Mouse (Mus musculus): Measurements from ENCODE around the gene Fiz1. TPM values are rescaled to one million over a fixed set of nuclear protein-coding genes. Genes with fewer than 3 reads are reported as not detected.

Gene Fiz1
- 10 to 100 TPM; 54.8 to 57.0 TPM for total RNA-seq (2023)

DNA sequence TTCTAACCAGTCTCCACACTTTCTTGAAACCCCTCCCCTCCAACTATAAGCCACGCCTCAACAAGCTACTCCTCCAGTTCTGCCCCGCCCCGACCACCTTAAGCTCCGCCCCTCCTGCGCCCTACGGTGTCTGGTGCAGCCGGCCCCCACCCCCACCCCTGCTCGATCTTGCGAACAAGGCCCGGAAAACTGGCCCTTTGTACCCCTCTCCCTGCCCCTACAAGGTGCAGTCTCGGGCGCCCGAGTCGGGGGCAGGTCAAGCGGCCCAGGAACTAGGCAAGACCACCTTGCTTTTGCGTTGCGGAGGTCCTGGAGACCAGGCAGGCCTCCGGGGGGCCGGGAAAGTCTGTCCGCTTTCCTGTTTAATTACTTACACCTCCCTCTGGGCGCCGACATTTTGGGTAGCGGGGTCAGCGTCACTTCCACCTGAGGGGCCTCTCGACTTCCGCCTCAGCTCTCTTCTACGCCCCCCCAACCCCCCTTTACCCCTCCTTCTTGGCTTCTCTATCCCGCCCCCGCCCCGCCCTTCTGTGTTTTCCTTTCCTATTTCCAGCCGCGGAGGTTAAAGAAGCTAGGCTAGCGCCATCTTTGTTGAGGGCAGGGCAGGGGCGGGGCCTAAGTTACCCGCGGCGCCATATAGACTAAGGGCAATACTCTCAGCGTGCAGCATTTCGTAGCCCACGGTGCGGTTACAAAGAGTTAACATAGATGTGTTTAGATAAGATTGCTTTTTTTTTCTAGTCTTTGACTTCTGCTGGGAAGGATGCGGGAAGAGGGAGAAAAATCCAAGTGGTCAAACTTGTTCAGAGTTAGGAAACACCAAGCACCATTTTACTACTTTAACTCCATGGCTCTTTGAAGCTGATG is at the start of gene Fiz1, which contains the start of gene Zfp524:
TSS of gene Fiz1 (minus strand) at position 447 of the 867 bp plus-strand sequence.
TSS of gene Zfp524 (plus strand) at position 165 of the 867 bp plus-strand sequence.

DNA sequence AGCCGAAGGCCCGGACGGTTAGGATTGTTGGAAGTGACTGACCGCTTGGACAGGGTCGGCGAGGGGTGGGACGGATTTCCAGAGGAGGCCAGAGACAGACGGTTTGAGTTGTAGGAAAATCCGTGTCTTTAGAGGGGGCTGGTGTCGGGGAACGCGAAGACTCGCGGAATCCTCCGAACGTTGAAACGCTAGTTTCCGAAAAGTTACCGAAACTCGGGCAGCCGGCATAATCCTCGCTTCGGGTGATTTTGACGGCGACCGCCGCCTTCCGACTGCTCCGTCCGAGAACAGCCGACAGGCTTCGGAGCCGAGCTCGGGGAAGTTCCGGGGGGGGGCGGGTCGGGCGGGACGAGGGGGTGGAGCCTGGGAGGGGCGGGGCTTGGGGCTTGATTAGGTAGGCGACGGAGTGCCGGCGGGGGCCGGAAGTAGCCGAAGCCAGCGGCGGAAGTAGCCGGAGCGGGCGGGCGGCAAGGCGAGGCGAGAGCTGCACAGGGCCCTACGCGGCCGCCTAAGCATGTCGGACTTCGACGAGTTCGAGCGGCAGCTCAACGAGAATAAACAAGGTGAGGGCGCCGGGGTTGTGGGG is 47.4 kb upstream of the Fiz1 start, which contains the start of gene U2af2:
TSS of gene U2af2 (plus strand) at position 370 of the 586 bp plus-strand sequence.

DNA sequence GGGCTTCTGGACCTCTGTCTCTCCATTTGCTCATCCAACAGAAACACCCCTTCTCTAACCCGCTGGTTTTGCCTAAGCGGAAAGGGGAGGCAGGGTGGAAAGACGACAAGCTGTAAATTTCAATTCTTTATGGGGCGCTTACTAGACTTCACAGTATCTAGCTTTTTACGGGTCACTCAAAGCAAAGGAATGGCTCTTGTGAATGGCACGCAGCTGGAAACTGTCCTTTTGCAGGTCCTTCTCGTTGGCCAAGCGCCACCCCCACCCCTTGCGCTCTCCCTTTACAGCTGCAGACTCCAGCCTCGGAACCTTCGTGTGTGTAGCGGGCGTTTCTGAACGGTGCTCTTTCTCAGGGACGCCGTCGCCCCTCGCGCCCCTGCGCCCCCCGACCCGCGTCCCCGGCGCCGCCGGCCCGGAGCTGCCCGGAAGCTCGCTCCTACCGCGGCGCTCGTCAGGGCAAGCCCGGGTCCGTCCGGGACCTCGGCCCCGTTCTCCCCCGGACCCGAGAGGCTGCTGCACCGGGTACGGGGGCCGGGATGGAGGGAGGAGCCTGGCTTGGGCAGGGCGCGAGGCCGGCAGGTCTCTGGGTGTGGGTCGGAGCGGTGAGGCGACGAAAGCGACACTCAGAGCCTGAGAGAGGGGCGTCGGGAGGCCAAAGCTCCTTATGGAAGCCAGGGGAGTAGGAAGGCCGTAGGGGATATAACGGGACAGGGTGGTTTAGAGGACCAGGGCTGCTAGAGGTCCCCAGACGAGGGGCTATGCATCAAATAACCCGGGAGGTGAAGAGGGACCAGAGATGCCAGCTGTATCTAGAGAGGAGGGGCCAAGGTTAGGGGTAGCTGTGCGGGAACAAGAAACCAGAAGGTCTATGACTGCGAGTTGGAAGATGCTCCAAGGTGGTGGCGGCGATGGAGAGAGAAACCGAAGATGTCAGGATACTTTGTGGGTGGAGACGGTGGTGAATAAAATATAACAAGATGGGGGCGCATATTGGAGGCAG is 37.0 kb upstream of the Fiz1 start, which contains the start of gene Zfp580:
TSS of gene Zfp580 (plus strand) at position 346 of the 1,000 bp plus-strand sequence.

DNA sequence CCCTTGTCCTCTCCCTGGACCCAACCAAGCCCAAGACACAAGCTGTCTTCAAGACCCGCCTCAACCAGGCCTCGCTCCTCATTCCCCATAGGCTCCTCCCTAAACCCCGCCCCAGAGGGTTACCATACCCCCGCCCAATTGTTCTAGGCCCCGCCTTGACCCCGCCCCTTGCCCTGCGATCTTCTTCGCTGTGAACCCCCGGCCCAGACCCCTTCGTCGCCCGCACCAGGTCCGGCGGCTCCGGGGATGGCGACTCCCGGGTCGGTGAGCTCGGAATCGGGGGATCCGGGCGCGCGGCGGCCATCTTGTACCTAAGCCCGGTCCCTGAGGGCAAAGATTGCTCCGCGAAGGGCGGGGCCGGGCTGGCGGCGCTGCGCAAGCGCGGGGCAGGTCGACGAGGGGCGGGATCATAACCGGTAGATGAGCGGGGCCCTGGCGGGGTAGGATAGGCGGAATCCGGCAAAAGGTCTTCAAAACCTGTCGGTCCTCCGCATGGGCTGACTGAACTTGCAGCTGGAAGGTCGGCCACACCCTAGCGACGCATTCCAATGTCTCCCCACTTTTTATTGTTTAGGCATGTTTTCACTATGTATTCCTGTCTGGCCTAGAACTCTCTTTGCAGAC is 23.7 kb upstream of the Fiz1 start, which contains the start of gene Zfp784:
TSS of gene Zfp784 (minus strand) at position 338 of the 624 bp plus-strand sequence.

DNA sequence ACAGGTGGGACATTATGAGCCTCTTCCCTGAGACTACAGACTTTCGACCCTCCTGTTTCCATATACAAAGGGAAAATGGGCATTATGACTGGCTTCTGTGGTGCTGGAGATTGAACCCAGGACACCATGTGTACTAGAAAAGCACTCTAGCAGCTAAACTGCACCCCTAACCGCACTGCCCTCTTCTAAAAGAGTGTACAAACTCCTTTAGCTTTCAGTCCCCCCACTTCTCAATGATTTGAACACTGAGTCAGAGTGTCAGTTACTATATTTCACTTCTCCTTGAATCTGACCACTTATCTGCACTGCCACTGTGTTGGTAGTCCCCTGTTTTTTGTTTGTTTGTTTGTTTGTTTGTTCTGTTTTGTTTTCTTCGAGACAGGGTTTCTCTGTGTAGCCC is 19.3 kb upstream of the Fiz1 start, which contains the start of gene 4632433K11Rik:
TSS of gene 4632433K11Rik (plus strand) at position 301 of the 400 bp plus-strand sequence.

DNA sequence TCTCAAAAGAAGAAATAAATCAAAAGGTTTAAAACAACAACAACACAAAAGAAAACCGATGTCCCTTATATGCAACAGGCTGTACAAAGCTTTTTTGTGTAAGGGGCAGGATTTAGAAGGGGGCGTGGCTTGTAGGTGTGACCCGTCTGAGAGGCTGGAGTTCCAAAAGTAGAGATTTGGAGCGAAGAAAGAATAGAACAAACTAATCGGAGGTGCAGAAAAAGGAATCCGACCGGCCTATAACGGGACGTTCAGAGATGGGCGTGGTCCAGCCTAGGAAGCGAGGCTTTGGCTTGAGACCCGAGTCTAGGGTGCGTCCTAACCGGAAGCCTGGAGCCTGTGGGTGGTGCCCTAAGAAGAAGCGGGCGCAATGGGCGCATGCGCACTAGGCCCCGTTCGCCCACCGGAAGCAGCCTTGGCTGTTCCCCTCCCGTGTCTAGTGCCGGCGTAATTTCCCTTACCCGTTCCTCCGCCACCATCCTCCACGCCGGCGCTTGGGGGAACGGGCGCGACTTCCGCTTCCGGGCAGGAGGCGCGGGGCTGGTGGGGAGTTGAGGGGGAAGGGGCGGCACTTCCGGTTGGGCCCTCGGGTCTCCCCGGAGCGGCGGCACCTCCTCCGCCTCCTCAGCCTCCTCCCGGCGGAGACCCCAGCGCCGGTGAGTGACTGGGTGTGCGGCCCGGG is 5.6 kb upstream of the Fiz1 start, which contains the start of the genes Zfp865 and Ccdc106:
TSS of gene Zfp865 (plus strand) at position 377 of the 682 bp plus-strand sequence.
TSS of gene Ccdc106 (plus strand) at position 554 of the 682 bp plus-strand sequence.

DNA sequence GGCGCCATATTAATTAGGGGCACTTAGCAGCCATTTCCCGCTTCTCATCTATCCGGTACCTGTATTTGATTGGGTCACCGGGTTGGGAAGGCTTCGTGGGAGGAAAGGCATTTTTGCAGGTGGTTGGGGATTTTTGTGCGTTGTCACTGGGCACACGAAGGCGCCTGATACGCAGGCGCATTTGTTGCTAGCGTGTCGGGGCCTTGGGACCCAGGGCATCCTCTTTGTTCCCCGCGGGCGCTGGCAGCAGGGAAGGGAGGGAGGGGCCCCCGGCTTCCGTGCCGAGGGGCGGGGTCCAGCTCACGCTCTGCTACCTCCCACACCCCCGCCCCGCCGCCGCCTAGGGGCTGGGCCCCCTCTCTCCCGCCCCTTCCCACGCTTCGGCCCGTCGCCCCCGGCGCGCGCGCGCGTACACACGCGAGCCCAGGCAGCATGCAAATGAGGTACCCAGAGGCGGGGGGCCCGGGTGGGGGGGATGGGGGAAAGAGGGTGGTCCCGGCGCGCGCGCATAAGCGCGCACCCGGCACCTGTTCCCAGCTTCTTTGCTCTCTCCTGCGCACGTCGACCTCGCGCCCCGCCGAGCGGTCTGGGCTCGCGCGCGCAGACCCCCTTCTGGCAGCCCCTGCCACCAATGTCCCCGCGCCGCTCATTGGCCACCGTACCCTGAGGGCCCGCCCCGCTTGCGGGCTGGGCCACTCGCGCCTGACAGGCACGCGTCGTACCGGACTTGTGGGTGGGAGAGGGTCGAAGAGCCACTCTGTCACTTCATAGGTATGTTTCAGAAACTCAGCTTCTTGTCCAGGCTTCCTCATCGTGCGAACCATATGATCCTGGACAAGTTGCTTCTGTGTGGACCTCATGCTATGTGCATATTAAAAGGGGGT is 863 bp upstream of the Fiz1 start, which contains the start of gene Gm44973:
TSS of gene Gm44973 (plus strand) at position 379 of the 884 bp plus-strand sequence.

DNA sequence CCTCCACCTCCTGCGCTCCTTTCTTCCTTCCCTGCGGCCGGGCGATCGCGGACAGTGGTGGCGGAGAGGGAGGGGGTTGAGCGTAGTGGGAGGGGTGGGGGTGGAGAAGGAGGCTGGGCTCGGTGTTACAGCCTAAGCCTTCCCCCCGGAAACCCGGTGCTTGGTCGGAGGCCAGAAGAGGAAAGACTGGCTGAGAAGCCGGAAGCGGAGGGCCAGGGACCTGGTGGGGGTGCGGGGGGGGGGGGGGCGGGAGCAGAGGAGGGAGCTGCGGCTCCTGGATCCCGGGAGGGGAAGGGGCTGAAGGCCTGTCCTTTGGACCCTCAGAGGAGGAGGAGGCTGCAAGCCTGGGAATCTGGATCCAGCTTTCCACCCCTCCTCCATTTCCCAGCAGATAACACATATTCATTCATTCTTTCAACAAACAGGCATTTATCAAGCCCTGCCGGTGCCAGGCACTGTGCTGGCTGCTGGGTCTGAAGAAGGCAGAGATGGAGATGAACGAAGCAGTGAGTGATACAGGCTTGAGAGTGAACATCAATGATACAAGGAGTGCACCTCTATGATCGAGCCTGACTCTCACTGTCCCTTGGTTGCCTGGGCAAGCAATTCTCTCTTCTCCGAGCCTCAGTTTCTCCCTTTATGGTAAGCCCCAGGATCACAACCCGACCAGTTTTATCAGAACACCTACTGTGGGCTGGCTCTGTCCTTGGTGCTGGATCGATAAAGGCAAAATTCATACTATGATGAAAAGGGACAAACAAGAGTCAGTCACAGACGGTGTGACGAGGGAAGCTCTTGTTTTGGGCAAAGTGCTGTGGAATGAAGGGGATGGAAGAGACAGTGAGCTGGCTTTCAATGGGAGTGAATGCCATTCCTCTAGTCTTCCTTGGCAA is 18.2 kb downstream of the Fiz1 start, which contains the start of gene Zfp579:
TSS of gene Zfp579 (minus strand) at position 156 of the 893 bp plus-strand sequence.

DNA sequence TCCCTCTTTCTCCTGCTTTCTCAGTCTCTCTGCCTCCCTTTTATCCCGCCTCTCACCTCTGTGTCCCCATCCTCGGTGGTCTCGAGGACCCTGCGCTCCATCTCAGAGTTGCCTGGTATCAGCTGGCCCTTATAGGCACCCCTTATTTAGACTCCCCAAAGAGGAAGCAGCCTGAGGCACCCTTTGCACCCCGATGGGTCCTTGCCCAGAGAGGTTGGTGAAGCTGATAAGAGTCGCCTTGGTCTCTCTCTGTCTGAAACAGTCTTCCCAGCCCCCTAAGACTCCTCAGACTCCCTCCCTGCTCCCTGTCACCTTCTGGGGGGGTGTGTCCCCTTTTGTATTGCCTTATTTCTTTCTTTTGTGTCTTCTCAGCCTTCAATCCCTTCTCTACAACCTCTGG is 43.4 kb downstream of the Fiz1 start, which contains the start of gene Sbk3:
TSS of gene Sbk3 (minus strand) at position 101 of the 400 bp plus-strand sequence.

DNA sequence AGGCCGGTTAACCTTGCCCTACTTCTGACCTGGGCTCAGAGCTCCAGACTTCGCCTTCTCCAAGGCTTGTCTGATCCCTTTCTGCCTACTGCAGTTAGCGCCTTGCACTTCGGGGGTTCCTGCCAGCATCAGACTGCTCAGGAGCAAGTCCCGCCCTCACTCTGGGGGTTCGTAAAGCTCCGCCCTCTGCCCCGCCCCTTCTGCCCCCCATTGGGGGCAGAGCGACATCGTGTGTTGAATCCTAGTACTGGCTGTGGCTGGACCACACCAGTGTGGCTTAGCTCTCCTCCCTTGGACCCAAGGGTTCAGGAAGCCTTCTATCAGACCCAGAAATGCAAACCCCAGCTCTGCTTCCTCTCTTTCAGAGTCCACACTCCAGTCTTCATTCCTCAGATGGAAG is 50.2 kb downstream of the Fiz1 start, which contains the start of gene Sbk2:
TSS of gene Sbk2 (minus strand) at position 135 of the 400 bp plus-strand sequence.

Other genes with a start within 250 kb of the Fiz1 start
- gene Fam71e2, start 243.4 kb downstream of the Fiz1 start, total RNA-seq (2023): not detected
- not detected for gene Il11, start 231.8 kb downstream of the Fiz1 start, total RNA-seq (2023)
- not detected for gene Tmem190, start 231.8 kb downstream of the Fiz1 start, total RNA-seq (2023)
- gene Tmem238, start 225.0 kb downstream of the Fiz1 start, total RNA-seq (2023): 1 to 10 TPM; 2.2 to 3.2 TPM
- 1,000 to 10,000 TPM; 1,616 to 1,738 TPM for gene Rpl28, start 221.8 kb downstream of the Fiz1 start, total RNA-seq (2023)
- 100 to 1,000 TPM; 115 to 155 TPM for gene Ube2s, start 202.1 kb downstream of the Fiz1 start, total RNA-seq (2023)
- 1 to 10 TPM; 1.5 to 2.2 TPM for gene Shisa7, start 170.0 kb downstream of the Fiz1 start, total RNA-seq (2023)
- 10 to 100 TPM in 1 of 2 experiments, 1 to 10 TPM in 1; 8.1 to 13.1 TPM for gene Isoc2b, start 144.4 kb downstream of the Fiz1 start, total RNA-seq (2023)
- 10 to 100 TPM; 11.1 to 11.2 TPM for gene Isoc2a, start 137.5 kb downstream of the Fiz1 start, total RNA-seq (2023)
- not detected for gene Gm36210, start 108.2 kb downstream of the Fiz1 start, total RNA-seq (2023)
- 10 to 100 TPM; 32.8 to 34.2 TPM for gene Zfp628, start 99.5 kb downstream of the Fiz1 start, total RNA-seq (2023)
- 10 to 100 TPM in 1 of 2 experiments, 1 to 10 TPM in 1; 6.6 to 10.6 TPM for gene Nat14, start 92.7 kb downstream of the Fiz1 start, total RNA-seq (2023)
- under 1 TPM in 1 of 2 experiments, not detected in 1; 0.41 TPM for gene Ssc5d, start 88.9 kb downstream of the Fiz1 start, total RNA-seq (2023)
- under 1 TPM; 0.33 to 0.87 TPM for gene Sbk2, start 50.3 kb downstream of the Fiz1 start, total RNA-seq (2023)
- not detected for gene Sbk3, start 43.5 kb downstream of the Fiz1 start, total RNA-seq (2023)
- gene Zfp579, start 18.5 kb downstream of the Fiz1 start, total RNA-seq (2023): 10 to 100 TPM; 20.7 to 31.7 TPM
- gene Zfp524, start 282 bp downstream of the Fiz1 start, total RNA-seq (2023): 10 to 100 TPM; 10.5 to 12.3 TPM
- not detected for gene Gm44973, start 799 bp upstream of the Fiz1 start, total RNA-seq (2023)
- gene Zfp865, start 5.7 kb upstream of the Fiz1 start, total RNA-seq (2023): 10 to 100 TPM; 47.6 to 56.7 TPM
- gene Ccdc106, start 5.9 kb upstream of the Fiz1 start, total RNA-seq (2023): not detected
- gene 4632433K11Rik, start 19.4 kb upstream of the Fiz1 start, total RNA-seq (2023): not detected
- gene Zfp784, start 23.7 kb upstream of the Fiz1 start, total RNA-seq (2023): 1 to 10 TPM; 5.8 to 7.0 TPM
- gene Zfp580, start 36.8 kb upstream of the Fiz1 start, total RNA-seq (2023): 1 to 10 TPM; 4.0 to 4.5 TPM
- 100 to 1,000 TPM; 521 to 558 TPM for gene U2af2, start 47.4 kb upstream of the Fiz1 start, total RNA-seq (2023)
- 100 to 1,000 TPM; 220 to 234 TPM for gene Epn1, start 65.5 kb upstream of the Fiz1 start, total RNA-seq (2023)
- gene Rfpl4, start 102.3 kb upstream of the Fiz1 start, total RNA-seq (2023): not detected
- gene Rasl2-9, start 111.3 kb upstream of the Fiz1 start, total RNA-seq (2023): 1 to 10 TPM in 1 of 2 experiments, not detected in 1; 1.1 TPM
- not detected for gene Vmn1r55, start 135.0 kb upstream of the Fiz1 start, total RNA-seq (2023)
- not detected for gene Vmn1r56, start 182.1 kb upstream of the Fiz1 start, total RNA-seq (2023)
- gene Vmn1r57, start 203.8 kb upstream of the Fiz1 start, total RNA-seq (2023): not detected

Data from B cell, adult 67 days (primary cell).